Mouse (Mus musculus) layer of hippocampus, postnatal 14 days (tissue): ENCODE results near the gene Mccc1. TPM values are rescaled to one million over a fixed set of nuclear protein-coding genes. Genes with fewer than 3 reads are reported as not detected.

ENCODE experiments used
- DNase-seq, 2 experiments: peaks; one replicate each; pipeline ENCODE4 v3.0.0; 2021 to 2022; ENCODE audit warnings: low spot score in 2 of 2, mixed read lengths in 1 of 2
- total RNA-seq, 2 experiments: library from RNA; stranded (reverse); gene quantifications; 2 replicates each; pipeline ENCODE4 v1.2.3; 2021

The Mccc1 gene
- total RNA-seq, 2 experiments from 2014 or later: 34.3 to 45.2 TPM

- no peak for DNase-seq
Measured at GRCm38 (mm10) chr3:35967366-35967921, 33.0 kb downstream of the Mccc1 start.

DNA sequence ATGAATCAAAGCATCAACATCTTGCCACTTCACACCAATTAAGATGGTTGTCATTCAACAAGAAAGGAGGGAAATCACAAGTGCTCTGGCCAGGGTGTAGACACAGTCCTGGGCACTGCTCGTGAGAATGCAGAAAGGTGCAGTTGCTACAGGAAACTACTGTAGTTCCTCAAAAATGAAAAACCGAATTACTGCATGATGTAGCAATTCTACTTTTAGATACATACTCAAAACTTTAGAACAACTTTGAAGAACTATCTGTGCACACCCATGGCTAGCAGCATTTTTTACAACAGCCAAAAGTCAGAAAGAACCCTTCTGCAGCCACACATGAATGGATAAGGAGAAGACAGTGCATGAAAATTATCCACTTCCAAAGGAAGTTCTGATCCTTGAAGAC, 34.0 kb downstream of the Mccc1 start:
- DNase-seq: no peak

- no peak for DNase-seq
Measured at GRCm38 (mm10) chr3:35964928-35965327, 35.5 kb downstream of the Mccc1 start.

GRCm38 (mm10) chr3:35963921-35964320, 36.6 kb downstream of the Mccc1 start:
- DNase-seq: no peak

DNA sequence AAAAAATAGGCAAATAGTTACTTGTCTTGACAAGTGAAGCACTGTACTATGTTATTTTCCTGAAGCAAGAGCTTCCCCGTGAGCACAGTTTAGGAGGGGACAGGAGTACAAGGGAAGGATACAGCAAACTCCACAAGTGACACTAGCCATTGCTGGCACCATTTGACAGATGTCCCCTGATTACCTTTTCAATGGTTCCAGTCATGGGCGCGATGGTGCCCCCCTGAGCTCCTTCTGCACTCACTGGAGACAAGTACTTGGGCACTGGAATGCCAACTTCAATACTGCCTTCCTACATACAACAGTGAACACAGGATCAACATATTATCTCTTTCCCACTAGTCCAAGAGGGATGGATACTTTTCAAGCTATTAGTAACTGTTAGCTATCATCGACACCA, 37.1 kb downstream of the Mccc1 start:
- DNase-seq: no peak

DNA sequence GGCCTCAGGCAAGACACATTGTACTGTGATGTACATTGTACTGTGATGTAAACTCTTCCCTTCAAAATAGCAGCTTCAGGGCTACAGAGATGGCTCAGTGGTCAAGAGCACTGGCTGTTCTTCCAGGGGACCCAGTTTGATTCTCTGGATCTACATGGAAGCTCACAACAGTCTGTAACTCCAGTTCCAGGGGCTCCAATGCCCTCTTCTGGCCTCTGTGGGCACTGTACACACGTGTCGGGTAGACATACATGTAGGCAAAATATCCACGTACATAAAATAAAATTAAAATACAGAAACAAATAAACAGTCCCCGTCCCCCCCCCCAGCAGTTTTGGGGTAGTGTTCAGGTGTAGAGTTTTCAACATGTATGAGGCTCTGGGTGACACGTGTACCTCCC, 37.5 kb downstream of the Mccc1 start:
- DNase-seq: no peak

- no peak for DNase-seq
Measured at GRCm38 (mm10) chr3:35957230-35957629, 43.2 kb downstream of the Mccc1 start.

DNA sequence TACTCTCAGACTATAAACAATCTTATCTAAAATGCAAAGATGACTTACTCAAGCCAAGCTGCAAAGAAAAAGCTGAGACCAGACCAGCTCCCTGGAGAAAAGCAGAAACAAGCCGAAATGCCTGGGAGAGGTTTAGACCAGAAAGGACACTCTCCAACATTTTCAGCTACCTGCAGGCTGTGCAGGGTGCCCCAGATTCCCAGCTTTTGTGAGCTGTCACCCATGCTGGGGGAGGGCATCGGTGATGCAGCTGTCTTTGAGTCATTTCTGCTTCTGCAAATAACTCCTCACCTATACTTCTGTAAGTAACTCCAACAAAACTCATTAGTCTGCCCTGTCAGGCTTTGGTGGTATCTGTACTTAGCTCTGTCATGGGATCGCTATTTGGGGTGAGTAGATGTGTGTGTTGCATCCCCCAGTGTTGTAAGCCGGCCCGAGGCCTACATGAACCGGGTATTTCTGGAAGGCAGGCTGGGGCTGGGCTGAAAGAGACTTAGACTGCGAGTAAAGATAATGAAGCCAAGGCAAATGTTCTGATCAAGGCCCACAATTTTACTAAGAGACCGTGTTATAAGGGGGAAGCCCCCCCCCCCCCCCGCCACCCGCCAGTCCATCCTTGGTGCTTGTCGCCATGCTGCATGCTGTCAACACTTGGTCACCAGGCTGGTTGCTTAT, 45.4 kb downstream of the Mccc1 start:
- no peak for DNase-seq

DNA sequence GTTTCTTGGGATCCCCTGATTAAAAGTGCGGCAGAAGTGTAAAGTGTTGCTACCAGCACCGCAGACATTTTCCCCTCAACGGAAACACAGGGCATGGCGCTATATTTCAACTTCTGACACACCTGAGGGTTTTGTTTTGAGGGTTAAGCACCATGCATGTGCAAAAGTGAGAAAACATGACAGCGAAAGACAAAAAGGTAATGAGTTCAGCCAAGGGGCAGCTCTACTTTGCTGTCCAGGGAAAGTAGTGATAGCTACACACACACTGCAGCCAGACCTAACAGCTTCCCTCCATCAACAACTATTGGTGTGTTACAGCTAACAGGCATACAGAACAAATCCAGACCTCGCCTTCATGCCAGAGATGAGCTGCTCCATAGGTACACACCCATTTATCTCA, 46.7 kb downstream of the Mccc1 start:
- DNase-seq: no peak

DNA sequence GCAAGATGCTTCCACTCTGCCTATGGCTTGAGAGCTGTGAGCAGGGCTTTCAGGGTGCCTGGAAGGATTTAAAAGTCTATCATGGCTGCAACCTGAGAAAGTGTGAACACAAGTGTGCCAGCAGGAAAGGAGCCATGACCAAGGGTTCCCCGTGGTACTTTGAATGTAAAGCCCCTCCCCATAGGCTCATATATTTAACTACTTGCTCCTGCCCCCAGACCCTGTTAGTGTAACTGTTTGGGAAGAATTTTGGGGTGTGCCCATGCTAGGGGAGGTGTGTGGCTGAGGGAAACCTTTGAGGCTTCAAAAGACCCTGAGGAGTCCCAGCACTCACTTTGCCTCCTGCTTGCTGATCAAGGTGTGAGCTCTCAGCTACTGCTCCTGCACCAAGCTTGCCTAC, 47.3 kb downstream of the Mccc1 start:
- DNase-seq: no peak

DNA sequence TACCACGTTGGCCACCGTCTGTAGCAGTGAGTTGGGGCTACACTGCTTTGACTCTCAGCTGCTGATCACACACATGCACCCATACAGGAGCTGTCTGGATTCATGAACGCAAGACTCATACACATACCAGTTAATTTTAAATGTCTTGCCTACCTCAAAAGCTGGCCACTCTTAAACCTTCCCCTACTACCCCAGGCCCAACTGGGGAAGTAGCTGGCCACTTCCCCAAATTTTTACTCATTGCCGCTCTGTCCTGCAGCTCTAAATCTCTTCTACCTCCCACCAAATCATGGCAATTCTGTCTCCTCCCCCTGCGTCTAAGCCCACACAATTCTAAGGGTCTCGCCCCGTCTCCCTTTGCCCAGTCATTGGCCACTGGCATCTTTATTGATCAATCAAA, 52.3 kb downstream of the Mccc1 start:
- DNase-seq: no peak

DNA sequence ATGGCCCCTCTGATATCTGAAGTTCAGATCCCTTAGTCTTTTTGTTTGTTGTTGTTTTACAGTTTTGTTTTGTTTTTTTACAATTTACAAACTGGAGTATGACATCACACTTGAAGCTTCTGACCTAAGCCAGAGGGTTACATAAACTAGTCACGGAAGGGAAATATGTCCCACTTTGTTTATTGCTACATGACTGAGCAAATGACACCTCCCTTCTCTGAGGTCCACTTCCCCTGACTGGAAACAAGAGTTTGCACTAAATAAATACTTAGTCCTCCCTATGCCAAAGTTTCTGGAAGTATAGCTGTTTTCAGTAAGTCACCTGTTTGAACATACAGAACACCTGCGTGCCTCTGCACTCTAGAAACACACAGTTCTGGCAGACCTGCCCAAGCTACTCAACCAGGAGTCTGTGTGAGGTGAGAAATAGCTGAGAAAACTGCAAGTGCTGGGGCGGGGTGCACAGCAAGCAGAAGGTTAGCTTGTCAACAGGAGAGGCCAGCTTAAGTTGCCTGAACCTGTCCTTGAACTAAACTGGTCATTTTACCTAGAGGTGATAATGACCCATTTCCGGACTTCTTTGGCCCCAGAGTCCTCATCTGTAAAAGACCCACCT, 59.9 kb downstream of the Mccc1 start:
- no peak for DNase-seq

DNA sequence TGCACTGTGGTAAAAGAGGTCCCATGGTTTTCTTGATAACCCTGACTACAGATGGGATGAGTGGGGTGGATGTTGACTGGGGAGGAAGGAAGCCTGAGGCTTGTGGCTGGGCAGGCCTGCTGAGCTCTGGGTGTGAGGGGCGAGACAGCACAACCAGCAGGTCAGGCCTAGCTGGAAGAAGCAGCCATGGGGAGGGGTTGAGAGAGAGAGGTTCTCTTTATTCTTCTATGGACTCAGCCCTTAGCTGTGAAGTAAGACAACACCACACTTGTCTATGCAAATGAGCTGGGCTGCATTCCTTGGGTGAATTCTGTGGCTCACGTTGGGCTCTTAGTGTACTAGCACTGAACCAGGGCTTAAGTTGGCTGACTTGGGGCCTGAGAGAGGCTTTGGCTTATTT, 60.4 kb downstream of the Mccc1 start:
- no peak for DNase-seq

GRCm38 (mm10) chr3:35937345-35937744, 63.1 kb downstream of the Mccc1 start, which contains the start of gene Dcun1d1:
Gene Dcun1d1, minus strand, starts transcription at chr3:35937445.
- no peak for DNase-seq

- DNase-seq: peak; percentile 26
Measured at GRCm38 (mm10) chr3:35933405-35933777, 67.1 kb downstream of the Mccc1 start.

GRCm38 (mm10) chr3:35932735-35933404, 67.6 kb downstream of the Mccc1 start:
- peak; percentile 73 to 77 for DNase-seq

GRCm38 (mm10) chr3:35931896-35932727, 68.4 kb downstream of the Mccc1 start:
- peak; percentile 33 to 41 for DNase-seq

GRCm38 (mm10) chr3:35931359-35931758, 69.1 kb downstream of the Mccc1 start:
- no peak for DNase-seq

DNA sequence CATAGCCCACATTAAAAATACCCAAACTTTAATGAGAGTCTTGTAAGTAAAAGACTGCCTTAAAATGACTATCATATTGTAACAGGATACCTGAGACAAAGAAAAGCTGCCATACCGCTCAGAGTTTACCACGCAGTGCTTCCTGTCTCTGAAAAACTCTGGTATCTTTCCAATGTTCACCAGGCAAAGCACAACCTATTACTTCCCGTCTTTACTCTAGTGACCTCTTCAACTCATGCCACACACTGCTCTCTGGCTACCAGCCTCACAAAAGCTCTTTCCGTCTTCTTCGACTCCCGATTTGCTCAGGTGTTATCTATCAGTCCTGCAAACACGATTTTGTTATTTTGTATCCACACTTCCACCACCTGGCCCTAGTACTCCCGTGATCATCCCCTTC, 70.6 kb downstream of the Mccc1 start:
- DNase-seq: no peak

- DNase-seq: peak in 1 of 2 experiments; percentile 31
Measured at GRCm38 (mm10) chr3:35929406-35929805, 71.1 kb downstream of the Mccc1 start.

DNA sequence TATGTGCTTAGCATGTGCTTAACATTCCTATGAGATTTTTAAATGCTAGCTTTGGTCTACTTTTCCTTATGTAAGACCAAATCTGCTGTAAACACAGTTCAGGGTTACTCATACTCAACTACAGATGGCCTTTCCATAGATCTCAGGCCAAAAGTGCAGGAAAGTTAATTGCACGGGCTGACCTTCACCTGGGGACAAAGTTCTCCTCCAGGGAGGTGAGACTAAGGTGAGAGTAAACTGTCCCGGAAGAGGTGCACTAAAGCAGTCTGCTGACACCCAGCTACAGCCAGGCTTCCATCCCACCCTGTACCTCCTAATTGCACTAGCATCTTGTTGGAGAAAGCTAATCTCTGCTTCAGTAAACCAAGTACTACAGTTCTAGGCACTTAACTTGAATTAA, 74.6 kb downstream of the Mccc1 start:
- DNase-seq: no peak
